Mouse (Mus musculus) spleen, adult 2 months (tissue): ENCODE measurements around the gene Gpa33.

Experiments used
- CTCF ChIP-seq: fragments of 200-500 bp; IDR thresholded peaks from 2 replicates; pipeline ENCODE4 v1.5.1; 2011; ENCODE audit warnings: mild to moderate bottlenecking, inconsistent platforms; ENCODE audit not compliant: insufficient read depth, insufficient read length, insufficient replicate concordance; ENCODE audit errors: extremely low read depth
- POLR2A ChIP-seq: fragments of 200-500 bp; IDR thresholded peaks from 2 replicates; pipeline ENCODE4 v1.6.1; 2011; ENCODE audit warnings: low read depth, low read length, inconsistent platforms

DNA sequence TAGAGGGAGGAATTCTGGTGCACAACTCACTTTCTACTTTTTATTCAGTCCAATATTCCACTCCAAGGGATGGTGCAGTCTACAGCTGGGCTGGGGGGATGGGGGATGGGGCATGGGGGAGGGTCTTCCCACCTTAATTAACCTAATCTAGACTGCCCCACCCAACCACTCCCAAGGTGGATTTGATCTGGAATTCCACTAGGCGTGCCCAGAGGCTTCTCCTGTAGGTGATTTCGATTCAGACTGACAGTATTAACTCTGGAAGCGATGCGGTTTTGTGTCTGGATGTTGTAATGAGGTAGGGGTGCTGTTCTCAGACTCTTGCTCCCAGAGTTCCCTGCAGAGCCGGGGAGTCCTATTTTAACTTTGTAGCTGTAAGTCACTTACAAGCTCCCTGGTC, 30.1 kb downstream of the Gpa33 start:
- TF ChIP-seq POLR2A (no peak), CTCF (no peak)
